Mouse (Mus musculus): ENCODE data around the gene Ywhab.

The Ywhab gene

GRCm38 (mm10) chr2:163994654-163994976 is at the start of gene Ywhab:
TSS of gene Ywhab (plus strand) at chr2:163994960.
- DNase-seq: no peak

- DNase-seq: peak; percentile 74
Observed at GRCm38 (mm10) chr2:163946221-163946620, 48.5 kb upstream of the Ywhab start.

GRCm38 (mm10) chr2:163947976-163948375 is 46.8 kb upstream of the Ywhab start:
- DNase-seq: no peak

GRCm38 (mm10) chr2:163951770-163952169 is 43.0 kb upstream of the Ywhab start:
- peak; percentile 83 for DNase-seq

- DNase-seq: no peak
Observed at GRCm38 (mm10) chr2:163953622-163954310, 41.0 kb upstream of the Ywhab start.

- DNase-seq: peak; percentile 67
Observed at GRCm38 (mm10) chr2:163964606-163965560, 29.9 kb upstream of the Ywhab start.

- peak; percentile 62 for DNase-seq
Observed at GRCm38 (mm10) chr2:163965706-163966105, 29.1 kb upstream of the Ywhab start.

GRCm38 (mm10) chr2:163968581-163968980 is 26.2 kb upstream of the Ywhab start:
- peak; percentile 75 for DNase-seq

GRCm38 (mm10) chr2:163970326-163970725 is 24.4 kb upstream of the Ywhab start:
- no peak for DNase-seq

GRCm38 (mm10) chr2:163974056-163974455 is 20.7 kb upstream of the Ywhab start:
- DNase-seq: no peak

GRCm38 (mm10) chr2:163976448-163976847 is 18.3 kb upstream of the Ywhab start:
- DNase-seq: no peak

GRCm38 (mm10) chr2:163987233-163987632 is 7.5 kb upstream of the Ywhab start:
- no peak for DNase-seq

GRCm38 (mm10) chr2:163992871-163993270 is 1.9 kb upstream of the Ywhab start:
- no peak for DNase-seq

- DNase-seq: peak; percentile 99
Observed at GRCm38 (mm10) chr2:163994977-163995862, 460 bp downstream of the Ywhab start.

GRCm38 (mm10) chr2:163996275-163996674 is 1.5 kb downstream of the Ywhab start:
- no peak for DNase-seq

- DNase-seq: no peak
Observed at GRCm38 (mm10) chr2:163996899-163997298, 2.1 kb downstream of the Ywhab start.

- DNase-seq: no peak
Observed at GRCm38 (mm10) chr2:163998981-163999380, 4.2 kb downstream of the Ywhab start.

GRCm38 (mm10) chr2:164002637-164003036 is 7.9 kb downstream of the Ywhab start:
- no peak for DNase-seq

GRCm38 (mm10) chr2:164004503-164004902 is 9.7 kb downstream of the Ywhab start:
- DNase-seq: no peak

- peak; percentile 63 for DNase-seq
Observed at GRCm38 (mm10) chr2:164006932-164007331, 12.2 kb downstream of the Ywhab start.

GRCm38 (mm10) chr2:164007547-164007946 is 12.8 kb downstream of the Ywhab start:
- no peak for DNase-seq

- DNase-seq: no peak
Observed at GRCm38 (mm10) chr2:164007987-164008545, 13.3 kb downstream of the Ywhab start.

- DNase-seq: peak; percentile 33
Observed at GRCm38 (mm10) chr2:164009227-164009626, 14.5 kb downstream of the Ywhab start.

All from lung, postnatal 10 days (tissue).